Mouse (Mus musculus): ENCODE measurements around the gene Kyat3.

The Kyat3 gene

DNA sequence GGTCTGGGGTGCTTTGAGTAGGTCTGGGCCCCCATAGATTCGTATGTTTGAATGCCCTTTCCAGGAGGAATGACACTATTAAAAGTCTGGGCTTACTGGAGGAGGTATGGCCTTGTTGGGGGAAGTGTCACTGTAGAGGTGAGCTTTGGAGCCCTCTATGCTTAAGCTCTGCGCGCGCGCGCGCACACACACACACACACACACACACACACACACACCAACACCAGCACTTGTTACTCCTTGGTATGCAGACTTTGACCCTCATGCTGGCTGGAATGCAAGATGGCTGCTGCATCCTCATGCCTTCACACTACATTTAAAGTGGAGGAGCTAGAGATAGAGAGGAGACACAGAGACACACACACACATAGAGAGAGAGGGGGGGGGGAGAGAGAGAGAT is 46.8 kb downstream of the Kyat3 start:
- DNase-seq (ENCODE audit: low spot score), result no peak

DNA sequence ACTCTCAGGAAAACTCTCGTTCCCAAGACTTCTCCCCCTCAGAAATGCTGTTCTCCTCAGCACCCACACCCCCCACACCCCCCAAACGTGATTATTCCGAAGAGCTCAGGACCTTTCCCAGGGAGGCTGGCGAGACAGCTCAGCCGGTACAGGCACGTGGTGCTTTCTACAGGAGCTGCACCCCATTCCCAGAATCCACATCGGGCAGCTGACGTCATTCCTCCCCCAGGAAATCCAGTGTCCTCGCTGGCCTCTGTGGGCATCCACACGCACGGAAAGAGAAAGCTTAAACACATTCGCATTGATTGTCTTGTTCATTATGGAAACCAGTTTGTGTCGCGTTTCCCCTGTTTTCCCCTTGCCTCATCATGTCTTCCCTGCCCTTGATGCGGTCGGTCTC is 48.3 kb downstream of the Kyat3 start:
- DNase-seq (ENCODE audit: low spot score), result no peak

DNA sequence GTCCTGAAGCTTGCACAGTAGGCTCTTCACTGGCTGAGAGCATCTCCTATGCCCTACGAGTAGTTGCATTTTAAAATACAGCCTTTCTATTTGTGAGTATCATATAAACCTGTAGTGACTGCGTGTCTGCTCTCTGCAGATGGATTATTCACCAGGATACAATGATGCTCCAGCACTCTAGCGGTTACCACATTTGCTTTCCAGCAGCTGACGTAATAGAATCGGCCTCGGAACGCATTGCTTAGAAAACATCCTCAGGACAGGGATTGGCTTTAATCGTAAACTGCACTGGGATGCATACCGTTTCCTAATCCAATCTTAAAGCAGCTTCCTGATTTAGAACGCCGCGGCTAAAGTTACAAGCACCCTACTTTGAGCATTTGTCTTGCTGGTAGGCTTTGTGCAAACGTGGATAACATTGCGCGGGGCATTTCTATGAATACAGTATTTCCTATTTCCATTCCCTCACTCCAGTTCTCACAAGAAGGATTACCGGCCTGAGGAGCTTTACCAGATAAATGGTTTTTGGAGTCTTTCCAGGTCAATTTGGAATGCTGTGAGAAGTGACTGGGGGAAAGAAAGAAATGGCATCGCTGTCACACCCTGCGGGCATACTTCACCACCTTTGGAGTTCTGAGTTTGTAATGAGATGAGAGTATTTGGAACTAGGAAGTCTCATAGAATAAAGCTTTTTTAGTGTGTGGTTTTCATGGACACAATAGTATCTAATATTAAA is 54.4 kb downstream of the Kyat3 start:
- no peak for DNase-seq (ENCODE audit: low spot score)

GRCm38 (mm10) chr3:142757841-142758240 is 57.0 kb downstream of the Kyat3 start:
- no peak for DNase-seq (ENCODE audit: low spot score)

DNA sequence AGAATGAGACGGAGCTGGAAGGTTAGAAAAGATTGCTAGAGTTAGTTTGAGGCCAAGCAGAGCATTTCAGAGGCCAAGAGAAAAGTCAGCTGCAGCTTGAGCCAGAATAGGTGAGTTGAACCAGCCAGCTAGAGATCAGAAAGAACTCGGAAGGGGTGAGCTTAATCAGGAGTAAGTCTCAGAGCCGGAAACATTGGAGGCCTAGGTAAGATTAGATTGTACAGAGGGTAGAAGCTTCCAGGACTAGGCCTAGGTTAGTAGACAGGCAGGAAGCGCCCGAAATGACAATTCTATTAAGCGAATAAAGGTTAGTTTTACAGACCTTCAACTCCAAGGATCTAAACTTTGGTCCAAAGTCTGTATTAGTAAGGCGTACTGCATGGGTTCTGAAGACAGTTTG is 57.7 kb downstream of the Kyat3 start:
- no peak for DNase-seq (ENCODE audit: low spot score)

GRCm38 (mm10) chr3:142760356-142760755 is 59.5 kb downstream of the Kyat3 start:
- no peak for DNase-seq (ENCODE audit: low spot score)

- DNase-seq (ENCODE audit: low spot score), result peak; percentile 83
These were observed 64.3 kb downstream of the Kyat3 start, which contains the start of gene Gtf2b for GRCm38 (mm10) chr3:142764995-142765777. Gene Gtf2b, plus strand, starts transcription at chr3:142765045.

- DNase-seq (ENCODE audit: low spot score), result no peak
These were observed 64.9 kb downstream of the Kyat3 start for GRCm38 (mm10) chr3:142765778-142766165.

- no peak for DNase-seq (ENCODE audit: low spot score)
These were observed 67.6 kb downstream of the Kyat3 start for GRCm38 (mm10) chr3:142768498-142768897.

- DNase-seq (ENCODE audit: low spot score), result no peak
These were observed 69.7 kb downstream of the Kyat3 start for GRCm38 (mm10) chr3:142770518-142770917.

DNA sequence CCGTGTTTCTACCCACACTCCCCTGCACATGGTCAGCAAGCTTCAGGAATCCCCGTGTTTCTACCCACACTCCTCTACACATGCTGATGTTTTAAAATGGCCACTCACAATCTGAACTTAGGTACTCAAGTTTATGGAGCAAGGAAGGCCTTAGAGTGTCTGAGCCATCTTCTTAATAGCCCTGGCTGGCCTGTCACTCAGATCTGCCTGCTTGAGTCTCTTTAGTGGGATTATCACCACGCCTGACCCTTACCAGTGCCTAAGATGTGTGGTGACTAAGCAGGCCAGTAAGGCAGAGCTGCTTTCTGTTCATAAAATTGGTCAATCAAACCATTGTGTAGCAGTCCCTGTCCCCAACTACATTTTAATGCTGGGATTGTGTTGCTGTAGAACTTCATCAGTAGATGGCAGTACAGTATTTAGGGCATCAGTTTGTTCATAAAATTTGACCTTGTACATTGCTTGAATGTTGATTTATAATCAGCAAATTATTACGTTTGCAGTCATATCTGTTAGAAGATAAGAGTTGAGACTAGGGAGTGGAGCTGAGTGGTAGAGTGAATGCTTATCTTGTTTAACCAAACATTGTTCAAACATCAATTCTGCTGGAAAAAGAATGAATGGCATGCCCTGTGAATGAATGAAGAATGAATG is 72.8 kb downstream of the Kyat3 start:
- no peak for DNase-seq (ENCODE audit: low spot score)

DNA sequence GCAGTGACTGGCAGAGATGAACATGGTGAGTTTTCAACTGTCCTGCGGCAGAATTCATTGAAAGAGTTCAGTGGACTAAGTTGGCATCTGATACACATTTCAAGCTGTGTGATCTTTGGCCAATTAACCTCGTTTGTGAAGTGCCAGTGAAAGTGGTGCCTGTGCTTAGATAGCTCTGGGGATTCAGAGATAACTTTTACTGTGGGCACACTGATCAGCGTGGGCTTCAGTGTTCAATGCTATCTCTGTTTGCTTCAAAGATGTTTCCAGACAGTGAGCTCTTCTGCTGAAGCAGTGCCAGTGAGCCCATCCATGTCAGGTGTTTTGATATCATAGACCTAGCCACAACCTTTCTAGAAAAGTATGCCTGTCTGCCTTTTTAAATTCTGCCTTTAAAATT is 76.4 kb downstream of the Kyat3 start:
- no peak for DNase-seq (ENCODE audit: low spot score)

GRCm38 (mm10) chr3:142786423-142787072 is 85.7 kb downstream of the Kyat3 start:
- DNase-seq (ENCODE audit: low spot score), result no peak

GRCm38 (mm10) chr3:142795587-142795986 is 94.7 kb downstream of the Kyat3 start:
- DNase-seq (ENCODE audit: low spot score), result no peak

All from urinary bladder, postnatal 10 days (tissue).